Mouse (Mus musculus) stomach, postnatal 0 days (tissue): ENCODE measurements at regions not wholly inside any gene's neighbourhood (a gene's known extent, or its start where the extent isn't known, plus 50 kb on each side); places are given as distances from the start of the nearest gene placed in this dataset.

Experiments used
- CTCF ChIP-seq: IDR thresholded peaks from 2 replicates; pipeline ENCODE4 v1.5.1; 2016; ENCODE audit warnings: antibody characterized with exemption, low read depth, mild to moderate bottlenecking, moderate library complexity
- EP300 ChIP-seq: optimal IDR thresholded peaks from 2 replicates; pipeline ENCODE3; 2016; ENCODE audit warnings: antibody characterized with exemption

DNA sequence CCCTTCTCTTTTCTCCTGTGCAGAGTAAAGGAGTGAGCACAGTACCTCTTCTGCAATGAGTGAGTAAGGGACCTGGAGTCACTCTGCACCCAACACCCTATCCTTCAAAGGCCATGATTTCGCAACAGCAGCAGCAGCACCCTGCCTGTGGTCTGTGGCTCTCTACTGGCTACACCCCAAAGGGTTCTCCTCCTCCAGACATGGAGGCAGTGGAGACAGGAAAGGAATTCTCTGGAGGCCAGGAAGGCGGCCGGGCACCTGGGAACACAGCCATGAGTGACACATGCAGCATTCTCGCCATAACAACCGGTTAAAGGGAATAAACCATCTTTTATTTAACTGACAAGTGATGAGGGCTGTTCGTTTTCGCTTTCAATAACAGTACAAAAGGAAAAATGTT, 596.7 kb downstream of the Insc start:
- TF ChIP-seq CTCF = no peak
- no peak for TF ChIP-seq EP300
